Mouse (Mus musculus) adrenal gland, postnatal 10 days (tissue): ENCODE measurements around the gene Gm1043. TPM values are rescaled to one million over a fixed set of nuclear protein-coding genes. Genes with fewer than 3 reads are reported as not detected.

Source experiments
- DNase-seq: peaks from one replicate; pipeline ENCODE4 v3.0.0; 2021; ENCODE audit warnings: mixed read lengths
- total RNA-seq, 2 experiments: library from RNA; stranded (reverse); gene quantifications; 2 replicates each; pipeline ENCODE4 v1.2.3; 2021

Gm1043 gene
- total RNA-seq, 2 experiments from 2014 or later, result 0.60 to 0.67 TPM

DNA sequence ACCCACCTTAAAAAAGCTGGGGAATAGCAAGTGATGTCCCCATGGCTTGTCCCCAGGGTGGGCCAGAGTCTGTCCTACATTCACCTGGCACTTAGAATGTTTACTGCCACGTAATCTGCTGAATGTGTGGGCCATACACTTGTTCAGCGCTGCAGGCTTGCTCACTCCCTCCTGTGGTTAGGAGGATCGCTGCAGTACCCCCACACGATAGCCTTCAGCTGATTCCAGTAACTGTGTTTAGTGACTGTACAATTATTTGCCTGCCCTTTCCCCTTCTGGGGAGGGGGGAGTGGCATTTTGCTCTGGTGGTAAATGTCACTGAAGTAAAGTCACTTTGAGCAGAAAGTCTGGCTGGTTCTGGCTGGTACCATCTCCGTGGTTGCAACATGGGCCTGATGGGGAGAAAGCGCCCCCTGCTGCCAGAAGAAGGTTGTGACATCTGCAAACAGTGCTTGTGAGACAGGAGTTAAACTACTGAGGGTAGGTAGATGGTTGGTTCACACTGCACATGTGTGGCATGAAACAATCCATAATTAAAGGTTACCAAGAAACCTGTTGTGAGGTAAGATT is 24.2 kb downstream of the Gm1043 start:
- peak; percentile 83 for DNase-seq

DNA sequence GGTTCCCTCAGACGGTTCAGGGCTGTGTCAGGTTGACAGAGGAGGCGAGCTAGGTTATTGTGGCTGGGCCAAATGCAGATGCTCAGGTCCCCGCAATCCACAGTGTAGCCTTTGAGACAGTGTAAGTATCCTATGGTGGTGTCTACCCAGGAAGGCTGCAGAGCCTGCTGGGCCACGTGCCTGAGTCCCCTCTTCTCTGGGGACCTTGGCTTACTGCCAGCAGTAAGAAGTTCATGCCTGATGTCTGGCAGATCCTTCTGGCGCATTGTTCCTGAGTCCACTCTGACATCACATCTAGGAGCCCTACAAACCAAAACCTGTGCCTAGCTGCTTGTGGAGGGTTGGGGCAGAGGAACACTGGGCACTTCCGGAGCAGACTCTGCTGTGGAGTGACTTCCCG is 27.2 kb downstream of the Gm1043 start:
- no peak for DNase-seq

DNA sequence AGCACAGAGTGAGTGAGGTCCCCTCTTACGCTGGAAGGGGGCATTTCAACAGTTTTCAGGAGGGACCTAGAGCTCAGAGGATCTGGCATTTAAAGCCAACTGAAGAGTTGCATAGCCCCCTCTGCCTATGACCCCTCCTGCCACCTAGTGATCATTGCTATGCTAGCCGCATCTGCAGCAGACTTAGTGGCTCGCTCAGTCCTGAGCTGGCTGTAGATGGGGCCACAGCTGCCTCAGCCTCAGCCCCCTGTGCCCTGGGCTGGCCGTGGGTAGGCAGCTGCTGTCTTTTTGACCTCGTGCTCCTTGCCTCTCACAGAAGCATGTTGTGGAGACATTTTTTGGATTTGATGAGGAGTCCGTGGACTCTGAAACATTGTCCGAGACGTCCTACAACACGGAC is 32.0 kb downstream of the Gm1043 start:
- DNase-seq, result no peak

DNA sequence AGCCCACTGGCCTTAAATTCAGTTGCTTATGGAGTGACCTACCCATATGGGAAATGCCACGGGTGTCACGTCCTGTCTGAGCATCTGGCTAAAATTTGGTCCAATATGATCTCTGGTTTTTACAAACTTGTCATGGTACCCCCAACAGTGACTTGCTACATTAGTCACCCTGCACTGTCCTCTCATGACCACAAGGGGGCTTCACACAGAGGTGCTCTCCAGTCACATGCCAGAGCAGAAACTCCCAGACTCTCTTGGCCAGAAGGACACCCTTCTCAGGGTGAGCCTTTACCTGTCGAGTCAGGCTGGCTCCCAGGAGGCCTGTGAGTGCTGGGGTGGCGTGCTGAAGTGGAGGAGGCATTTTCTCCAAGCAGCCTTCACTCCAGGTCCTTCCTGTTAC is 33.1 kb downstream of the Gm1043 start:
- peak; percentile 19 for DNase-seq

DNA sequence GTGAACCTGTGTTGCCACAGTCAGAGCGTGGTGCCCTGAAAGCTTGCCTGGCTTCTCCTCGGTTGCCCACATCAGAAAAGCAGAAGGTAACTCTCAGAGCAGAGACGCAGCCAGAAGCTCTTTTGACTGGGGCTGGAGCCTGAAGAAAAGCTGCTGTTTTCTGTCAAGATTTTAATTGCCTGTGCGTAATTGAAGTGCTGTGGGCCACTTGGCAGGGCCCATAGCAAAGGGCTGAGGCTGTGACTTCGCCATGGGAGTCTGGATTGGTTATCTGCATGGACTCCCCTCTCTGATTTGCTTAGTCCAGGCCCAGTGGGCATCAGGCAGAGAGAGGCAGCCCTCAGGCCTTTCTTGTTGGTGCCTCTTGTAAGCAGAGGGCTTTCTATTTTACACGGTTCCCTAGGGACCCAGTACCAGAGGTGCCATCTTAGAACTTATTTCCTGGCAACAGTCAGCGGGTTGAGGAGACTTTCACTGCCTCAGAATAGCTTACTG is 36.1 kb downstream of the Gm1043 start:
- no peak for DNase-seq

DNA sequence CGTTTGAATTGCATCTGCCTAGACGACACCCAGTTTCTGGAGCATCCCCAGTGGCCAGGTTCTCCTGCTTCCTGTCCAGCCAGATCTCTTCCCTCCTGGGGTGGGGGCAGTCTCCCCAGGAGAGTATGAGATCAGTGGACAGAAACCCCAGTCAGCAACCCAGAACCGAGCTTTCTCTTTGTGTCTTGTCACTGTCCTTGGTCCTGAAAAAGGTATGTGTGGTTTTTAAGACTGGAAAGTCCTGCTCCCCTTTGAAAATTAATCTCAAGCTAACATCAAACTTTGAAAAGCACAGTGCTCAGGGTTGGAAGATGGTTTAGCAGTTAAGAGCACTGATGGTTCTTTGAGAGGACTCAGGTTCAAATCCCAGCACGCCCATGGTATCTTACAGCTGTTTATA is 46.7 kb downstream of the Gm1043 start:
- no peak for DNase-seq

DNA sequence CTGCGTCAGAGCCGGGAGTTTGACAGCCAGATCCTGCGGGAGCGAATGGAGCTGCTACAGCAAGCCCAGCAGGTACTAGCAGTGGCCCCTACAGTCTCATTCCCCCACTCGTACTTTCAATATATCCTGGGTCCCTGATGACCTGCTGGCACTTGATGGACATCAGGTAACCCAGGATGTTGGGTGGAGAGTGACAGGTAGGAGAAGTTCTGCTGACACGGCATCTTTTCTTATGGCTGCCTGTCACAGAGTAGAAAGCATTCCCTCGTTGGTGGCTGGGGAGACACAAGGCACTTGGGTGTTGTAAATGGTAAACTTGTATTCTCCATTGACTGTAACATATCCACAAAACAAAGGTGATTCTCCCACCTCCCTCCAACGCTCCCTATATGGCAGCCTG is 56.6 kb downstream of the Gm1043 start:
- no peak for DNase-seq

DNA sequence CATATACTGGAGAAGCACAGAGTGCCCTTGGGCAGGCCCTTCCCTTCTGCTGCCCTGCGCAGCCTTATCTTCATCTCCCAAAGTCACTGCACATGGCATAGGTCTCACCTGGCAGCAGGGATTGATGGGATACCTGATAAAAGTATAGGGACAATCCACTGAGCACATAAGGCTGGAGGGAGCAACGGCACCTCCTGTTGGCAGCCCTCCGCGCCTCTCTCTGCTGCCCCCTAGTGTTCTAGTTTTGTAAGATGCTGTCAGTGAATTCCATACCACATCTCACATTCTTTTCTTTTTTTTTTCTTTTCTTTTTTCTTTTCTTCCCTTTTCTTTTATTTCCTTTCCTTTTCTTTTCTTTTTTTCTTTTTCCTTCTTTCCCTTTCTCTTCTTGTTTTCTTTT is 62.4 kb downstream of the Gm1043 start:
- peak; percentile 63 for DNase-seq

DNA sequence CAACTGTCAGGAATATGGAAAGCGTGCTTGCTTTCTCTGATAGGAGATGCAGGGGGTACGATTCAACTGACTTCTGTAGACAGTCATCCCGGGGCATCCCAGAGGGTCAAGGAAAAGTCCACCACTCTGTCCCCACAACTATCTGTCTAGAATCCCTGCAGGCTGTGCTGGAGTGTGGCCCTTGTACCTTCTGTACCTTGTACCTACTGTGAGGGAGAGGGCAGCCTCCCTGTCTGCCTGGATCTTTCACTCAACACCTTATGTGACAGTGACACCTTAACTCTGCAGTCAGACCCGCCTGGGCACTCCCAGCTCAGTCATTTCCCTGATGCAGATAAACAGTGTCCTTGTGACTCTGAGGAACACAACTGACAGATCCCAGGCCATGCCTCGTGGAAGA is 65.5 kb downstream of the Gm1043 start:
- no peak for DNase-seq

DNA sequence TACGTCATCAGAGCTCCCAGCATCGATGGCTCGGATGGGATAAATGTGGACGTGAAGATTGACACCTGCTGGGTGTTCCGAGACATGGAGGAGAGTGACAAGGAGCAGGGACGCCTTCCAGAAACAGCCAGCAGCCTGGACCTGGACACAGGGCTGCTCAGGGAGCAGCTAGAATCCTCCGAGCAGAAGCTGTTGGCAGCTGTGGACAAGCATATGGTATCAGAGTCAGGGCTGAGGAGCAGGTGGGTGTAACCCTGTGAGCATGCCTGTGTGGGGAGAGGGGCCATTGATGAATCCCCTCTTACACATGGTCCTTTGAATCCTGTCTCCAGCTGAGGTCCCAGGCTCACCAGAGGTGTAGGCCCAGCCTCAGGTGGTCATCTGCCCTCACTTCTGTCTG is 69.3 kb downstream of the Gm1043 start:
- no peak for DNase-seq

DNA sequence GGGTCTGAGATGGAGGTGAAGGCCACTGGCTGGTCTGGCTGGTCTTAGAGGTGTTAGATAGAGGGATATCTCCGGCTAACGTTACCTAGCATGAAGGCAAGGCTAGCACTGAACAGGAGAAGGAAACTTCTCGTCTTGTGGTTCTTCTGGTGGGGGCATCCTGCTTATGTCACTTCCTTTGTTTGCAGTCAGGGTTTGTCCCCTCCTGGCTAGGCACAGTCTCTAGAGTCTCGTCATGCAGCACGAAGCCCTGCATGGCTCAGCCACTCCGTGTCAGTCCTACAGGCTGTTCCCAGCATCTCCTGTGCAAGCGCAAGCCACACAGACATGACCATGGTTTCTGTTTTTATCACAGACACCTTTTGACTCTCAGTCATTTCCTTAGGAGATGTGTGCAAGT is 73.2 kb downstream of the Gm1043 start:
- no peak for DNase-seq

DNA sequence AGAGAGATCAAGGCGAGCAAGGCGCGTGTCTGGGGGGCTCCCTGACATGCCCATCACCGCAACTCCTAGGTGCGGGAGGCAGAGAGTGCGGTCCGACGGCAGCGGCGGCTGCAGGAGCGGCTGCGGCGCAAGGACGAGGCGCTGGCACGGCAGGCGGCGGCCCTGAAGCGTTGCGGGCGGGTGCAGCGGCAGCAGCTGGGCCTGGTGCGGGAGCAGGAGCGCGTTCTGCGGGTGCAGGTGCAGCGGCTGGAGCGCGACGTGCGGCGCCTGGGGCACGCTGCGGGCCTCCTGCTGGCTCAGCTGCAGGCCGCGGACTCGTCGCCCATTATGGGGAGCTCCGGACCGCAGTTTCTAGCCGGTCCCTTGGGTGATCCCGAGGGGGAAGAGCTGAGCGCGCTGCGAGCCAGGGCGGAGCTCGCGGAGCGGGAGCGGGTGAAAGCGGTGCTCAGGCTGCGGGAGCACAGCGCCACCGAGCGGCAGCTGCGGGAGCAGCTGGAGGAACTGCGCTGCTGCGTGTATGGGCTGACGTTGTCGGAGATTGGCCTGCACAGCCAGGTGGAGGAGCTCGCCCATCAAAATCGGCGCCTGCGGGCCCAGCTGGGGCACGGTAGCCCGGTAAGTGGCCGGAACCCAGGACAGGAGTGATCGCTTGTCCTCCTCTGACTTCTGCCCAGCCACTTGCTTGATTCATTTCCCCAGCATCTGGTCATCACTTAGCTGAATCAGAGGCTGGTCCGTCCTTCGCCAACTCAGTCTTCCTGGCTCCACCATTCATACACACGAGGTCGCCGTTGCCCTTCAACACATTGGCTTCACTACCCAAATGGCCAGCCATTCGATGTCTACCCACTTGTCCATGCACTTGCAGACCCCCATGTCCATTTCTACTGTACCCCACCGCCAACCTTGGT is 78.0 kb downstream of the Gm1043 start:
- peak; percentile 75 for DNase-seq

DNA sequence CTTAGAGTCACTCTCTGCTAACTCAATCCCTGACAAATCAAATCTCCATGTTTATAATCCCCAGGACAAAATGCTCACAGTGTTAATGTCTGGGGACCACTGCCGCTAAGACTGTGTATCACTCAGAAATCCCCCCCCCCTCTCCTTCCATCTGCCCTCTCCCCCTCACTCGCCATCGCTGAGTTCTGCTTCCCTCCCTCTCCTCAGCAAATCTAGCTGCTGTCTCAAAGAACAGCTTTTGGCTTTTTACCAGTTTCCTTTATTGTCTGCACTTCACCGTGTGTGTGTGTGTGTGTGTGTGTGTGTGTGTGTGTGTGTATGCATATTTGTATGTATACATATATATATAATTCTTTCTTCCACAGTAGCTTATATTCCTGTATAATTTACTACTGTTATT is 91.3 kb downstream of the Gm1043 start:
- no peak for DNase-seq

DNA sequence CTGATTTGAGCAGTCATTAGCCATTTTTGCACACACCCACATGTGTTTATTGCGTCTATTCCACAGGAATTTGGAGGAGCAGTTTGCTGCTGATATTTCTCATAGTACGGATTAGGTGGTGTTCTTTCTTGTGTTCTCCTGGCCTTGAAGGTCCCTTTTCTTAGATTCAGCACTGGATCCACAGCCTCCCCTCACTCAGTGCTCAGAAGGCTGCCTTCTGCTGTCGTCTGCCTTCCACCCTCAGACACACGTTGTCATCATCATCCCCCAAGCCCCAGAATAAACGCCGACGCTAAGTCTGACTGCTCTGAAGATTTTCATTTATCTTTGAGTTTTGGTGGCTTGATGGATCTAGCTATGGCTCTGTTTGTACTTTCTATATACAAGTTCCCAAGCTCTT is 91.9 kb downstream of the Gm1043 start:
- DNase-seq, result no peak

DNA sequence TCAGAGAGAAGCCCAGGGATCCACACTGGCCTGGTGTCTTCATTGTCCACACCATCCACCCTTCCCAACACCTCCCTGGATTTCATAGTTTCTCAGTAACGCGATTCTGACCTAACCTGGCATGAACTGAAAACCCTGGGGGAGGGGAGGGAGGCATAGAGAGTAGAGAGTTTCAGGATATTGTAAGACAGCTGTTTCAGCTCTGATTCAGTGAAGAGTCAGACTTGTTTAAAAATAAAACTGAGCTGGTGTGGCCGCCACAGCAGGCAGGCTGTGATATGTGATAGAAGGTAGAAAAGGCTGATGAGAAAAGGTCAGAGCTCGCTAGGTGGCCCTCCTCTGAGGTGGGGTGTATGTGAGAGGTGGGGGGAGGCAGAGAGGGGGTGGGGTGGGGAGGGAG is 93.6 kb downstream of the Gm1043 start:
- DNase-seq, result no peak

DNA sequence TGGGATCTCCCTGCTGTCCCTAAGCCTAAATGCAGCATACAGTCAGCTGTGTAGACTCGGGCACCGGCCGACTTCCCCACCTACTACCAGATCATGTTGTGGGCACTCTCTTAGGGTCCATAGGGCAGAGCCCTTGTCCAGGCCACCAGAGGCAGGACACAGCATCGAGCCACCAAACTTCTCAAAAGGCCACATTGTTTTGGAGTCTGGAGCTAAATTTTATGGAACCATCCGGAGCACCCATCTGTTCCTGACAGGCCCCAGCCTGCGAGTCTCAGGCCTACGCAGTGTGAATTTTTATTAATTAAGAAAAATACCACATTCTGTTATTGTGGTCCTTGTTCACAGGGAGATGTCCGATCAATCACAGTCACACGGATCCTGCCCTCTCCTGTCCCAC is 94.7 kb downstream of the Gm1043 start:
- DNase-seq, result no peak

DNA sequence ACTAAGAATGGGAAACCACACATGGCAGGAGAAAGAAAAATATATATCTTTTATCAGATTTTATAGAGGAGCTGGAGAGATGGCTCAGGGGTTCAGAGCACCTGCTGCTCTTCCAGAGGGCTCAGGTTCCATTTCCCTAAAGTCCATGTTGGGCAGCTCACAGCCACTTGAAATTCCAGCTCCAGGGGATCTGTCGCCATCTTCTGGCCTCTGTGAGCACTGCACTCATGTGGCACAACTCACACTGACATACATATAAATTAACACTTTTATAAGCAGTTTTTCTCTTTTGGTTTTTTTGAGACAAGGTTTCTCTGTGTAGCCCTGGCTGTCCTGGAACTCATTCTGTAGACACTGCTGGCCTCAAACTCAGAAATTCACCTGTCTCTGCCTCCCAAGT is 95.5 kb downstream of the Gm1043 start:
- no peak for DNase-seq

DNA sequence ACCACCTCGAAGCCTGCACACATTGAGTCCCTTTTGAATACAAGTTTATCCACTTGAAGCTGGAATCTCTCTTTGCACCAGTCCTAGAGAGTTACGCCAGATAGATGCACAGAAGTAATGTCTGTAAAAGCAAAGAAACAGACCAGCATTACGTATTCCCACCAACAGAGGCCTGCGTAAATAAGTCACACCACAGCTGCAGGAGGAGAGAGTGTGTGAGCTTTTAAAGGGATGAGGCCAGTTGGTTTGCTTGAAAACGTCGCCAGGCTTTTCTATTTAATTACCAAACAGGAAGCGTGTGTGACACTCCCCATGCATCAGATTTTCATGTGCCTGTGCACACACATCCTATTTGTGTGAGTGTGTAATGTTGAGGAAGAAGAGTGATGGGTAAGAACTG is 99.4 kb downstream of the Gm1043 start:
- DNase-seq, result no peak

DNA sequence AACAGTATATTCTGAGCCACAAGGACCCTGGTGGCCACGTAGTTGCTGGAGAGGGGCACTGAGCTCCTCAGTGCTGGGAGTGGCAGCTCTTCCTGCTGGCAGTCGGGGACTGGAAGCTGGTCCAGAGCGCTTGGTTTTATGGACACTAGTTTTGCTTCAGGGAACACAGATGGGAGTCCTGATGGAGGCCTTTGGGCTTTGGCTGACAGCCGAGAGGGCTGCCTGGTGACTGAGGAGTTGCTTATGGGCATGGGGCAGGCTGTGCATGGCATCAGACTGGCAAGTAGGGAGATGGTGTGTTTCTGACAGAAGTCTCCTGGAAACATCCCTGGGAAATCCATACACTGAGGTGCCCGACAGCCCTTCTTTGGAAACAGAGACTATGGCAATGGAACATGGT is 105.2 kb downstream of the Gm1043 start:
- DNase-seq, result no peak

DNA sequence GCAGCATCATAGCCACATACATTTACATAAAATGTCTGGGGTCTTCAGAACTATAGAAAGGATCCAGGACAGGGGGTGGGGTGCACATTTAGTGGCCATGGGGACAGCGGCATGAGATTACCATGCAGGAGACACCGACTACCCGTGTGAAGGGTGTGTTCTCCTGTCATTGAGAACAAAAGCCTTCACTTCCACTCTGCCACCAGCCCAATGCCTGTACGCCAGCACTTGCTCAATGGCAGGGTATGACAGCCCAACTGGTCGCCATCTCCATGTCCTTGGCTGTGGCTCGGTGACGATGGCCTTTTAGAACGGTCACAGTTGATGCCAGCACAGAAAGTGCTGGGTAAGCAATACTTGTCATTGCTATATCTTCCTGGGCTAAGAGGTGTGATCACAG is 111.0 kb downstream of the Gm1043 start:
- DNase-seq, result no peak

DNA sequence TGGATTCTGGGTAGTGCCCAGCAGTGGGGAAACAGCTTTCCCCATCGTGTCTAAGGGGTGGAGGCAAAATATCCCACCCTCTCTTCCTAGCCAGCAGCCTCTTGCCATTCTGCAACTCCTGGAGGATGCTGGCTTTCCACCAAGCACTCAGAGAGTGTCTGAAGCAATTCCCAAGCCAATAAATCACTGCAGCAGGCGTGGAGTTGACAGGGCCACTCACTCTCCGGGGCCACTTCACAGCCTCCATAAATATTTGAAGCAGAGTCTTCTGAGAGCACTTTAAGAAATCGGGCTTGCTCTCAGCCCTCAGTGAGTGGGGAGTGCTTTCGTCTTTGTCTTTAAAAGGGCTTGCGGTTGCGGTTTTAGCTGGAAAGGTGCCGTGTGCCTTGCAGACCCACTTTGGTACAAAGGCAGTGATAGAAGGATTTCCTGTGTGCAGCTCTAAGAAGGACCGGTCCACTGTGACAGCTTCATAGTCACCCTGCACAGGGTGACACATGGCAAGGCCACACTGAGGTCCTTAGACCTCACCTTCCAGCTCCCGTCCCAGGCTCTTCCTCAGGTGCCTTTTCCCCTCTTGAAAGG is 111.6 kb downstream of the Gm1043 start:
- DNase-seq, result peak; percentile 15

DNA sequence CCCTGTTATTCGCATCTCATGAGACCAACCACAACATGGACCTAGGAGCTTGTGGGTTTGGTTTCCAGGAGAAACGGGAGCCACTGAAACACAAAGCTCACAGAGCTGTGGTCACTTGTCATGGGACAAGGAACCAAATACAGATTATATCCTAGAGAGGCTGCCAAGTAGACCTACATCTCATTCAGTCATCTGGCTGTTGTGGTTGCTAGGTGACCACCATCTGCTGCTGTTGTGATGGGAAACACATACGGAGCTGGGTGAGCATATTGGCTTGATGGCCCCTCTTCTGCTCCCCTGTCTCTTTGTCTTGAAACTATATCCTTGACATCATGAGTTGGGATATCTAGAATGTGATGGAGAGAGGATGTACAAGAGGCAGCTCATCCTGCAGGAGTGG is 112.3 kb downstream of the Gm1043 start:
- no peak for DNase-seq

DNA sequence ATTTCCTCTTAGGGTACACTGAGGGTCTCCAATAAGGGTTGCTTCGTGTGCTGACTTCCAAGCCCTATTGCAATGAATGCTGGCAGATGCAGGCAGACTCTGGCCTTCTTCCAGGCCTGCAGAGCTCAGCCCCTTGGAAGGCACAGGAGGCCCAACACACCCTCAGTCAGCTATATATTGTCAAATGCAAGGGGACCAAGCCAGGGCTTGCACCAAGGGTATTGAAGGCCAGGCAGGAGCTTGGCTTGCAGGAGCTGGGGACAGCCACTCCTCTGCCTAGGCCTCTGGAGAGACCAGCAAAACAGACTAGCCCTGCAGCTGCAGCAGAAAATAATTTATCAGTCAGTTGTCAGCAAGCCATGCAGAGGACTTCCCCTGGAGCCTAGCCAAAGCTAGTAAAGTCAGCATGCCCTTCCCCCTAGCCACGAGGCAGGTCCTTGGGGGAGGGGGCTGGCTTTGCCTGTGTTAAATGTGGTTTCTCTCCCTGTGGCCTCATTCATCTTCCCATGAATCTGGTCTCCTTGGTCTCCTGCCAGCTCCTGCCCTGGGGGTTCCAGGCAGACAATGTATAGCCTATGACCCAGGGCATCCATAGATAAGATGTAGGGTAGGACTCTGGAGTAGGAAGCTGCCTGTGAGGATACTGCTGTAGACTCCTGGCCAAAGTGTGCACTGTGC is 113.0 kb downstream of the Gm1043 start:
- peak; percentile 15 for DNase-seq
